Mouse (Mus musculus) testis, adult 2 months (tissue): ENCODE measurements around the gene Med12l.

Experiments
- CTCF ChIP-seq: fragments of 200-500 bp; IDR thresholded peaks from 2 replicates; pipeline ENCODE4 v1.5.1; 2012; ENCODE audit warnings: low read depth, mild to moderate bottlenecking, inconsistent platforms, low read length, moderate library complexity; ENCODE audit not compliant: control insufficient read depth, insufficient read depth, insufficient replicate concordance
- POLR2A ChIP-seq: fragments of 200-500 bp; IDR thresholded peaks from 2 replicates; pipeline ENCODE4 v1.6.1; 2012; ENCODE audit warnings: low read depth, mild to moderate bottlenecking, inconsistent platforms, low read length, moderate library complexity; ENCODE audit not compliant: control insufficient read depth

GRCm38 (mm10) chr3:59160465-59160864 lies 154.8 kb downstream of the Med12l start:
- TF ChIP-seq CTCF, result no peak
- no peak for TF ChIP-seq POLR2A
